Mouse (Mus musculus): ENCODE results near the gene Lix1l.

DNA sequence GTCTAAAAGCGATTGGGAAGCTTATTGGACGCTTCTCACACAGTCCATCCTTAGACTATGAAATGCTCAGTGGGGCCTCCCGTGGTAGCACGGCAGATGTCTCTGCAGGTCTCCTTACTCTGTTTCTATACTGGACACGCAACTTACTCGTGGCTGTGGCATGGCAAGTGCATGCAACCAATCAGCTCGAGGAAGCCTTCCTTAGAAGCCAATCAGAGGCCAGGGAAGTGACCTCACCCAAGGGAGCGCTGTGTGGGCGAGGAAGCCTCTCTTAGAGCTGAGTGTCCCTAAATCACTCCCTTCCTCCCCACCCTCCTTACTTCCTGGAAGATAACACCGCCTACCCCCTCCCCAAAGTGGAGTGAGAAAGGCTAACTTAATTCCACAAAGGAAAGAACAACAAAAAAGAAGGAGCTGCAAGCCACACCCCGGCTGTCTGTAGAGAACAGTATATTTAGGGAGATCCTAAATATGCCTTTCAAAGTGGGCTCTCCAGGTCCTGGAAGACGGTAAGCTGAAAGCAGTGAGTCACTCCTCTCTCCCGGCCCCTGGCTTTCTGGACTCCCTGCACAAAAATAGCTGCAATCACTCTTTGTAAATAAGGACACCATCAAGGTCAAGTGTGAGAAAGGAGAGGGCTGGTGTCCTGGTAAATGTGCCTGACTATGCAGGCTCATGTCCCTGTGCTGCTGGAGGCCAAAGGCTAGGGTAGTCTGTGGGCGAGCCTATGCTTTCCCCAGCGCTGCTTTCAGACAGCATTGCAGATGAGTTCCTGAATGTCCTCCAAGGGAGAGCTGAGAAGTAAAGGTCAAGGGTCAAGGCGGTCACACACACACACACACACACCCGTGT, 24.0 kb upstream of the Lix1l start, which contains the start of gene Gm16253:
- TF ChIP-seq POLR2A (IDR thresholded peaks at IDR 0.05; ENCODE audit: control insufficient read depth, low read depth, low read length), result no peak
- no peak for TF ChIP-seq CTCF (IDR thresholded peaks at IDR 0.05; ENCODE audit: control insufficient read depth, insufficient read depth, insufficient replicate concordance, low read depth, low read length)
